Mouse (Mus musculus): Measurements from ENCODE around the gene Cuedc2.
A peak's percentile ranks its signal among the peaks of the same experiment; 100 is the strongest.

Gene Cuedc2

DNA sequence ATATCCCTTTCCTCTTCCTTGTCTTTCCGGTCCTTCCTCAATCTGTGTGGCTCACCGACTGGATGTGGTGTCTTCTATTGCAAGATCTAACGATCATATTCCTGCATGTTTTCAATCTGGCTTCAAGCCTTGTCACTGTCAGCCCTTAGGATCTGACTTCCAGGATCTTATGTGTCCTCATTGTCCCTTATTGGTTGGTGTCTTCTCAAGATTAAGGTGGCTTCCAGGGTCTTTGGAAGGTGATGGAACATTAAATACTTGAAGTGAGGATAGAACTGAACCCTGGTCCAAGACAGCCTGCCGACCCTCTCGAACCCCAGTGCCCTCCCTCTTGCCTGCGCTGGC, 412 bp upstream of the Cuedc2 start:
- no peak for DNase-seq

DNA sequence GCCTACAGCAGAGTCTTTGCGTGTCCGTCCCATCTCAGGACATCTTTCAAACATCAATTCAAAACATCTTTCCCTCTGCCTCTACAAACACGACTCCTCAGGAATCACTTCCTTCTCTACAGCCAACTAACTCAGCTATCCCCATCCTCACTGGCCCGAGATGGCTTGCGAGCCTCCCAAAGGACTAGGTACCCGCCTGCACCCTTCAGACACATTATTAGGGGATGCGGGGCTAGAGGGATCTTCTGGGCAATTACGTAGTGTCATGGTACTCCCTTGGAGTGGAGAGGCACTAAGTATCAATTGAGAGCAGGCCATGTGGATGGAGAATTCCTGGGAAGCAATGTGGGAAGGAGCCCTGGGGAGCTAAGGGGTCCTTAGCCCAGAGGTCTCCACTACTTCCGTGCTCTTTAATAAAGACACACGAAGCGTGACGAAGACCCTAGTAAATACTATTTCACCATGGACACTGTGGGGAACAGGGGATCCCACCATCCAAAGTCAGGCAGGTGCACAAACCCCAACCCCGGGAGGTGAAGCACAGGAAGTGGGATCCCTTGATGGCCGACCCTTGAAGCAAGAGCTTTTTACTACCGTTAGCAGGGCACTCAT, 677 bp downstream of the Cuedc2 start:
- no peak for DNase-seq

DNA sequence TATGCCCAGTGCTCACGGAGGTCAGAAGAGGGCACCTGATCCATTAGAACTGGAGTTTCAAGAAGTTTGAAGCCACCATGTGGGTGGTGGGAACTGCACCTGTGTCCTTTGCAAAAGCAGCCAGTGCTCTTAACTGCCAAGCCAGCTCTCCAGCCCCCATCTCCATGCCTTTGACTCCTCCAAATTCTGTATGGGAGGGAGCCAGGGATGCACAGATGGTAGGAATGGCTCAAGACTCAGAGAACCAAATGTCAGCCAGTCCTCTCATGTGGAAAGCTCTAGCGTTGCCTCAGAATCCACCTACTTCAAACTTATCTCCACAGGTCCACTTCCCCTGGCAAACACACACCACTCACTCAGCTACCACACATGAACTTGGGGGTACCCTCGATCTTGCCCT, 4.6 kb downstream of the Cuedc2 start:
- DNase-seq = no peak

DNA sequence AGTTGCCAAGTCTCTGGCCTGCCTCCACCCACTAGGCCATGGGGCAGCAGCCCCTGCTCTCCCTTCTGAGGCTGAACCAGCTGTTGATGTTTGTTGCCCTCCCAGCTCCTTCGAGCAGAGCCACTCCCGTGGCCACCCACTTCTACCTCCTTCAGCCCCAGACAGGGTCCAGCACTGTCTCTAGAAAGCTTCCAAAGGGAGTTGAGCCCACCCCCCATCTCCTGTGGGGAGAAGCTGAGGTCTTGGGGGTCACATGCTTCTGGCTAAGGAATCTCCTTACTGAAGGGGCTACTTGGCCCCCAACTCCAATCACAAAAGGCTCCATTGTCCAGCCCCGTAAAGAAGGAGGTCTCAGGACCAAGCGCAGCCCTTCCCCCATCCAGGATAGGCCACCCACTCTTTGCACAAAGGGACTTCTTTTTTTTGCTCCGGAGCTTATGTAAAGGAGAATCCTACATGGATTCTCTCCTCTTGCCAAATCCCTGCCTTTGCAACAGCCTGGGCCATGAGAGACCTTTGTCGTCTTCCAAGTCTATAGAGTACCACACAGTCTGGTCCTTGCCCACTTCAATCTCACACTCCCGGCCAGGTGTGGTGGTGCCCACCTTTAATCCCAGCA, 5.7 kb downstream of the Cuedc2 start:
- DNase-seq = no peak

DNA sequence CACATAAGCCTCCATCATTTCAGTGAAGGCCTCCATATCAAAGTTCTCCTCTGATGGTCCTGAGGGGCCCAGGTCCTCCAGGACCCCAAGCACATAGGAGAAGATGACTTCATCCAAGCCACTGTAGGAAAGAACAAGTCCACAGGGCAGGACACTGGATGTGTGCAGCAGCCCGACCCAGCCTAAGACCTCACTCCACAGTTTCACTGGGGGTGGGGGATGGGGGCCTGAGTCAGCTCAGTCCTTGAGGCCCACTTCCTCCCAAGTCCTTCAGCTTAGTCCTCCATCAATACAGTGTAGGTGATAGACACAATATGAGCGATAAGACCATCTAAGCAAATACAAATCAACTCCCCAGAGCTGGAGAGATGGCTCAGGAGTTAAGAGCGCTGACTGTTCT, 6.6 kb downstream of the Cuedc2 start:
- DNase-seq = peak; percentile 13

DNA sequence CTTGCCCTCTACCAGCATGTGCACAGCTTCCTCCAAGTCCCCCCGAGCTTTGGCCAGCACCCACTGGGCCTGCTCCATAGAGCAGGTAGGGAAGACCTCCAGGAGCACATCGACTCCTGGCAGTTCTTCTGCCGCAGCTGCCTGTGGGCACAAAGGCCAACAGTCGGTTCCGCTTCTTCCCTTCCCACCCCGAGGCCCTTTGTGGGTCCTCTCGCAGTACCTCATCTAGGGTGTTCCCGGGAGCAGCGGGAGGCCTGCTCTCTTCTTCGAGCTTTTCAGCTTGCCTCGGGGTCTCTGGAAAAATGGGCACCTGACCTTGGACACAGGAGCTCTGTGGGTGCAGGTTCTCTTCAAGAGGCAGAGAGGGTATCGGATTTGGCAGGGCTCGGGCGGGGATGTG, 7.2 kb downstream of the Cuedc2 start:
- DNase-seq = no peak

DNA sequence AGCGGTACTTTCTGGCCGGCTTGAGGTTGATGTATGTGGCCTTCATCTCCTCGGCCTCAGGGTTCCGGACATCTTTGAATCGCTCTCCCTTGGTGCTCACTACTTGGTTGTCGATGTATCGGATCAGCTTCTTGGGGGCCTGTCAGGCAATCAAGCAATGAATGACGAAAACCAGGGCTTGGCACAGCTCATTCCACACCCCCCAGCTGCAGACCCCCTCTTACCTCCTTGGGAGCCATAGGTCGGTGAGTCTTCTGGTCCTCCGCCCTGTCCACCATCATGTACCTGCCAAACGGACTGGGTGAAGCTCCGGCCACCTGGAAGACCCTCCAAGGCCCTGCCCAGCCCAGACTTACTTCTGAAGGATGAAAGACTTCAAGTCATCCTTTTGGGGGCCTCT, 7.8 kb downstream of the Cuedc2 start:
- no peak for DNase-seq

DNA sequence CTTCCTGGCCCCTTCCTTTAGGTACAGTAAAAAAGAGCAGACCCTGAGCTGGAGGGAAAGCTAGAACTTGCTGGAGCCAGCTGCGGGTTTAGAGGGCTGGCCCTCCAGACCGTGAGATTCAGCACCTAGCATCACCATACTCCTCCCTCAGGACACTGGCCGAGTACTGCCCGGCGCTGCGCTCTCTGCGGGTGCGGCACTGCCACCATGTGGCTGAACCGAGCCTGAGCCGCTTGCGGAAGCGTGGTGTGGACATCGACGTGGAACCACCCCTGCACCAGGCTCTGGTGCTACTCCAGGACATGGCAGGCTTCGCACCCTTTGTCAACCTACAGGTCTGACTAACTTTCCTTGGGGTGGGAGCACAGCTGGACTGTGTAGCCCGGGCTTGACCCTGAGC, 8.6 kb downstream of the Cuedc2 start:
- peak; percentile 75 for DNase-seq

DNA sequence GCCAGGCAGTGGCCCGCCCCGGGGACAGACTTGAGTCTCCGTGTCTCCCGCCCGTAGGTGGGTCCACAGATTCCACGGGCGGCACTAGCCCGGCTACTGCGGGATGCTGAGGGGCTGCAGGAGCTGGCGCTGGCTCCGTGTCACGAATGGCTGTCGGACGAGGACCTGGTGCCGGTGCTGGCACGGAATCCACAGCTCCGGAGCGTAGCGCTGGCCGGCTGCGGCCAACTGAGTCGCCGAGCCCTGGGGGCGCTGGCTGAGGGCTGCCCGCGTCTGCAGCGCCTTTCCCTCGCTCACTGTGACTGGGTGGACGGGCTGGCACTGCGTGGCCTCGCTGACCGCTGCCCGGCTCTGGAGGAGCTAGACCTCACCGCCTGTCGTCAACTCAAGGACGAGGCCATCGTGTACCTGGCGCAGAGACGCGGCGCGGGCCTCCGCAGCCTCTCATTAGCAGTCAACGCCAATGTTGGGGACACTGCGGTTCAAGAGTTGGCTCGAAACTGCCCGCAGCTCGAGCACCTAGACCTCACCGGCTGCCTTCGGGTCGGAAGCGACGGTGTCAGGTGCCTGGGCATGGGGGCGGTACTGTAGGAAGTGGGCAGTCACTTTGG, 9.4 kb downstream of the Cuedc2 start:
- DNase-seq = no peak

DNA sequence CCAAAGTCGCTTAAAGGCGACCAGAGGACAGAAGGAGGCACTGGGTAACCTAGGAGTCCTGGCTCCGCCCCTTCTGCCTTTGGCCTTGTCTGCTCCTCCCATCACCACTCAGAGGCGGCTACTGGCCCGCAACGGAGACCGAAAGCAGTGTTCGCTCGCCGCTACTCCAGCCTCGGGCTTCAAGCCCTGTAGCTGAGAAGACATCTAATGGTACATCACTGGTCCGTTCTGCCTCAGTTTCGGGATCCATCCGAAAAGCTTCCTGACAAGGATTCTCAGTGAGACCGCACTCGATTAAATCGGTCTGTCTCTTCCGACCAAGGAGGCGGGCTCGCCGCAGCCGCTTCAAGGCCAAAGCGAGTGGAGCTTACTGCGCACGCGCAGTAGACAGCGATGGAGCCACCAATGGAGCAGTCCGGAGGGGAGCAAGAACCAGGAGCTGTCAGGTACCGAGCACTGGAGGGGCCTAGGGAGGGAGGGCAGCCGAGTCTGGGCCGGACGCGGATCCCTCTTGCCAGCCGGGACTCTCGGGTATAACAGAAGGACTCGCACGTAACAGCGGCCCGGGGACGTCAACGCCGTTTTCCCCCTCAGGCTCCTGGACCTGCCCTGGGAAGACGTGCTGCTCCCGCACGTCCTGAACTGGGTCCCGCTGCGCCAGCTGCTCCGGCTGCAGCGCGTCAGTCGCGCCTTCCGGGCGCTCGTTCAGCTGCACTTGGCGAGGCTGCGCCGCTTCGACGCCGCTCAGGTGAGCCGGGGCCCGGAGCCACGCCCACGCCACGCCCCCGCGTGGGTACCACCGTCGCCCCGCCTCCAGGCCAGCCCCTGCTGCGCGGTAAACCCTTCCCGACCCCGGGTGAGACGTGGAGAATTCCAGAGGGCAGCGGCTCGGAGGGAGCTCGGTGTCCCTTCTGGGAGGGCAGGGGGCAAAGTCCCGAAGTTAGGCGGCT, 10.1 kb downstream of the Cuedc2 start, which contains the start of gene Fbxl15:
TSS of gene Fbxl15 (plus strand) at position 104 of the 950 bp plus-strand sequence.
- peak; percentile 92 for DNase-seq

DNA sequence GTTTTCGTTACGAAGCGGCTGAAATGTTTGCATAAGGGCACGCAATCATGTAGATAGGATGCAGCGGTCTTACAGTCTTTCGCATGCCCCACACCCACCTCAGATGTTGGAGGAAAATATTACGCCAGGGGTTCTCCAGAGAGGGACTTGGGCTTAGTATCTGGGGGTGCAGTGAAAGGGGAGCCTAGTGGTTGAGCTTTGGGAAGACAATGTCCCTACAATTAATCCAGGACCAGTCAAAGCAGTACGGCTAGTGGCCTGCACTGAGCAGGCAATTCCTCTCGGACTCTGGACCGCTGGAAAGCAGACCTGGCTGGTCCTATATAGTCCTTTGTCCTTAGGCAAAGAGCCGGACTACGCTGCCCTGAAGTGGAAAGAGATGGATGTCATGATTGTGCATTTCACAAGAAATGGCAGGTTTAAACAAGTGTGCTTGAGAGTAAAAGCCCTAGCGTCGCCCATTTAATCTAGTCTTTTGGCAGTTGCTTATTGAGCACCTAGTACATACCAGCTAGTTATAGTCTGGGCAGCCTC, 10.9 kb downstream of the Cuedc2 start:
- peak; percentile 16 for DNase-seq

DNA sequence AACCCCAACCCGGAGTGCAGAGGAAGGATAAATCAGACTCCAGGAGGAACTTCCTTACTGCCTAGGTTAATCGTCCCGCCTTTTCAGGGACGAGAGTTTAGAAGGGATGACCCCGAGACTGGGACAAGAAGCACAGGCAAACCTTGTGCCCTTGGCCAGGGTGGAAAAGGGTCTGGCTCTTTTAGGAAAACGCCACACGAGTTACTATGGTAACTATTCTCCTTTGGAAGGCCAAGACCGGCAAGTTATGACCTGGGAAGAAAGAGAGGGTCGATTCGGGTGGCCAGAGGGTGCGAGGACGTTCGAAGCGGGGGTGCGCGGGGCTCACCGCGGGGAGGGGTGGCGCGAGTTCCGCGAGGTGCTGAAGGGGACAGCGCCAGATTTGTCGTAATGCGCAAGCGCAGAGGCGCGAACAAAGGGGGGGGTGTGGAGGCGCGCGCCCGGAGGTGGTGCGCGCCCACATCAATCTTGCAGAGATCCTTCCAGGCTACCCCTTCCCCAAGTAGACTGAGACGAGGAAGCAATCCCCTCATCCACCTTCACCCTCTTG, 11.7 kb downstream of the Cuedc2 start, which contains the start of gene Psd:
TSS of gene Psd (minus strand) at position 401 of the 550 bp plus-strand sequence.
- peak; percentile 80 for DNase-seq

DNA sequence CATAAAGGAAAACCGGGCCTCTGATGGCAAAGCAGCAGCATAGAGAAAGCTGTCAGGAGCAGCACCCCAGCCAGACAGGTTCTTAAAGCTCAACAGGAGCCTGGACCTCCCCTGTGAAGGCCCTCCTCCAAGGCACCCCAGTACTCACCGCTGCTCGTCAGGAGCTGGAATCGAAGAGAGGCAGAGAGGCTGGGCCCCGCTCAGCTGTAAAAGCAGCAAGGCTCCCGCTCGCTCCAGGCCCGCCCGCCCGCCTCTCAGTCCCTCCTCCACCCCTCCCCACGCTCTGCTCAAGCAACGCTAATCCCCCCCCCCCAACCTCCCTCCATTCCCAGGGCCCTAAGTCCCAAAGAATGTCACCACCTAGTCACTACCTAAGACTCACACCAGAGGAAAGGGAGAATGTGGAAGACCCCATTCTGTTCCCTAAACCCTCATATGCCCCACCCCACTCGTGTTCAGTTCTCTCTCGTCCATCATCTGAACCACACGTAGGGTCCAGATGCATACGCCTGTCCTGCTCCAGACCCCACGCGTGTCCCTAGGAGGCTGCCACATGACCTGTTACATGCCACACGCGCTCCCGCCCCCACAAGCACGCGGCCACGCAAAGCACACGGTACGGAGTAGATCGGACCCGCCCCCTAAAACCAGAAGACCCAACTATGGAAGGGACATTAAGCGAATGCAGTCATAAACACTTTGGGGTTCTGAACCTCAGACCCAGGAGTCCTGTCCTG, 12.3 kb downstream of the Cuedc2 start:
- DNase-seq = peak; percentile 57

DNA sequence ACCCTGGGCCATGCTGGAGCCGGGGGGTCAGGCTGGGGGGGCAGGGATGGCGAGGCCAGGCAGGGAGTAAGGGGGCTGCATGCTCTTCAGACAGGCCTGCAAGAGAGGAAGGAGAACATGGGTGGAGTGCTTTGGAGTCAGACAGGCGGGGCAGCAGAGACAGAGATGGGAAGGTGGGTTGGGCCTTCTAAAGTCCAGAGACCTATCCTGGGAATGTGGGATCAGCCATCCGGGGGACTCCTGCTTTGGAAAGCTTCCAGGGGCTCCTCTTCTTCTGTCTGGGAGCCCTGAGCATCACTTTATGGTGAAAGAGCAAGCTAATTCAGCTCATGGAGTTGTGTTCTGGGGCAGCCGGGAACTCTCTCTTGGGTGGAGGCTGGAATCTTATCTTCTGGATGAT, 13.6 kb downstream of the Cuedc2 start:
- DNase-seq = no peak

DNA sequence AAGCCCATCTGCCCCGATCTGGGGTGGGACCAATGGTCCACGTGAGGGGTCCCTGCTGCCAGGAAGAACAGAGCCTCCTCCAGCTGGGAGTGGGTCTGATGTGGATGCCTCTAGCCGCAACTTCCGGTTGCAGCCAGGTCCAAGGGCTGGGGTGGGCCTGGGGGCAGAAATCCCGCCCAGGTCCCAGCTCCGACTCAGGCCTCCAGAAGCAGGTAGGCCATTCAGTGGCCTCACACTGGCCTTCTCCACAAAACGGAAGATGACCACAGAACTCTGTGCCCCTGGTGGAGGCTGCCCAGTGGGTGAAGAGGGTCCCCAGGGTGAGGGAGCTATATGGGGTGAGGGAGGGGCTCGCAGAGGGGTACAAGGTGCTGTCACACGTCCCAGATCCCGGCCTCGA, 14.1 kb downstream of the Cuedc2 start:
- no peak for DNase-seq

DNA sequence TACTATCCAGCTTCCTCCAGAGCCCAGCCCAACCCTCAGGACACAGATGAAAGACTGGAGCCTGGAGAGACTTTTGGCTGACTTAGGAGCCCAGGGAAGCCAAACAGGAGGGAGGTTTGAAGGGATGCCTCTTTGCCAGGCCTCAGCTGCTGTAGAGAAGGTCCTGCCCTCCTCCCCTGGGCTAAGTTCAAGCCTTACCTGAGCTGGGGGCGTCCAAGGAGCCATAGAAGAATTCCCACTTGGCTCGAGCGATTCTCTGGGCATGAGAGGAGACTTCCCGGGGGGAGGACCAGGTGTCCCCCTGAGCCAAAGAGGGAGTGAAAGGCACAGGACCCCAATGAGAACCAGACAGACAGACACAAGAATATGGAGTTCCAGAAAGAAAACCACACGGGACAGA, 14.8 kb downstream of the Cuedc2 start:
- DNase-seq = no peak

DNA sequence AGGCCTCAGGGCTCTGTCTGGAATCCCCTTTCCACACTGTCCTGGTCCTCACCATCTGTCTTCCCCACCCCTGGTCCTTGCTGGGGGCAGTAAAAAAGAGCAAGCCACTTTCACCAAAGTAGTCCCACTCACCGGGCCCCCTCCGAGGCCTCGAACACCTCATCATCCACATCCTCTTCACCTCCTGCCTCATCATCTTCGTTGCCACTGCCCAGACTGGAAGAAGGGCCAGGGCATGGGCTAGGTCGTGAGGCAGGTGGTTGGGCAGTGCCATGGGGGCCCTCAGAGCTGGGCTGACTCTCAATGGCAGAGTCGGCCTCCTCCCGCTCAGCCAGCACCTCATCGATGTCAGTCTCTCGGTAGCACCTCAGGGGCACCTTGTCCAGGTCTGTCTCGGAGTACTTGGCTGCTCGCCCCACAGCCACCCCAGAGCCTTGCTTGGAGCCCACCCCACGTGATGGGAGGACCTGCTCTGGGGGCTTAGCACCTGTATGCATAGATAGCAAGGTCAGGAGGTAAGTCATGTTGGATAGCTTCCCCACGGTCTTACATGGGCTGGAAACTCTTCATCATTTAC, 15.4 kb downstream of the Cuedc2 start:
- DNase-seq = peak; percentile 25

DNA sequence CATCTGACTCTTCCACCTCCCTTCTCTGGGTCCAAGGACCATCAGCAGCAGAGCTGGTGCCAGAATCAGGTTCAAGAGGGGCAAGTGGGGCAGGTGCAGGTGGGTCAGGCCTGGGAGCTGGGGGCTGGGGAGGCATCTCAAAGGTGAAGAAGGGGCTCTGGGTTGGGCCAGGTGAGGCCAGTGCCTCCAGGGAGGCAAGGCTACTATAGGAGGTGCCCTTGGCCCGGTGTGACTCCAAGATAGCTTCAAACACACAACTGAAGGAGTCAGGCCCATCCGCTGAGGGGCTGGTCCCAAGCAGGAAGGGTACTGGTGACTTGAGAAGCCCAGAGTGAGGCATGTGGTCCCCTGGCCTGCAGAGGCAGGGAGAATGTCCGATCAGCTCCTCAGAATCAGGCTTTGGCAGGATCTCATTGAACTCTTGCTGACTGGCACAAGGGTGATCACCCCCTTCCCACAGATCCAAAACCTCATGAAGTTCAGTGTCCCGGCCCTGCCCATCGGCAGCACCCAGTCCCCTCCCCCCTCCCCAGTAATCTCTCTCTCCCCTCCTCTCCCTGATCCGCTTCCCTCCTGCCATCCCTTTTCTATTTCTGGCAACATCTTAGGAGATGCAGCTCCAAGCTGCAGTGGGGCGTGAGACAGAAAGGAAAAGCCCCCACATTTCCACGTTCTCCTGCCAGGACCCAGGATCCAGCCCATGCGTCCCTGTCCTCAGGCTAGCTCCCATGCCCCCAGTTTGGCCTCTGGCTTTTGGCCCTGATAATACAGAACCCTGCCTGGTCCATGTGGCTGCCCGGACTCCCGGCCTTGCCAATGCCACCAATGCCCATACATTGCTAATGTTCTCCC, 16.1 kb downstream of the Cuedc2 start:
- peak; percentile 13 for DNase-seq

DNA sequence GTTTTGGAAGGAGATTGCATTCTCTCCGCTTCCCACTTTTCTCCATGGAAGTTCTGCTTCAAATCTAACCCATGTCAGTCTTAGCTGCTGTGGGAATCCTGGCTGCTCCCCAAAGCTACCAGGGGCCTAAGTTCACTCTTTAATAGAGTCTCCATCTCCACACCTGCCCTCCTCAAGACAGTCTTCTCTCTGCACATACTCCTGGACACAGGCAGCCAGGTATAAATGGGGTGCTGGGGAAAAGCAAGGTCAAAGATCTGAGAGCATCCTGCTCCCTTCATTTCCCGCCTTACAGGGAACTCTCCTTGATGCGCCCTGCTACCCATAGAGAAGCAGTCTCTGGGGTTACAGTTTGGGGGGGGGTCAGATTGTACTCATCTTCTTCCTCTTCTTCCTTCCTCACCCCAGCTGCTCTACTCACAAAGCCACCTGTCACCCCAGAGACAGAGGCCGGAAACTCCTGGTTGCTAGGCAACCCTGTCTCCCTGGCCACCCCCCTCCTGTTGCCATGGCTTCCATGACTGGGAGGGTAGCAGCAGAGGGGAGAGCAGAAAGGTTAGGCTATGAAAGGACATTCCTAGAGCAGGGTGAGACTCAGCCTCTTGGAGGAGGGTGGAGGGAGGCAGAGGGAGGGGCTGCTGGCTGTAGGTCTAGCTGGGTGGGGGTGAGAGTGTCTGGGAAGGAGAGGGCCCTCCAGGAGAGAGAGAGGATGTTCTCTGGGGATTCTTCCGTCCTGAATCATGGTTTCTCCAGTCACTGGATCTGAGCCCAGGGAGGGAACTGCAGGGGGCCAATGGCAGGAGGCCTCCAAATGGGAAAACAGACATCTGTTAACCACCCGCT, 17.2 kb downstream of the Cuedc2 start:
- peak; percentile 37 for DNase-seq

Data from right cerebral cortex, postnatal 4 days (tissue).